Mouse (Mus musculus) liver, embryonic 14.5 days (tissue): Measurements from ENCODE around the gene Npr2.

Source experiments
- CTCF ChIP-seq: IDR thresholded peaks from 2 replicates; pipeline ENCODE4 v1.5.1; 2016; ENCODE audit warnings: antibody characterized with exemption, low read depth, control low read depth
- EP300 ChIP-seq: IDR thresholded peaks from 2 replicates; pipeline ENCODE4 v1.6.1; 2016; ENCODE audit warnings: antibody characterized with exemption, low read depth

DNA sequence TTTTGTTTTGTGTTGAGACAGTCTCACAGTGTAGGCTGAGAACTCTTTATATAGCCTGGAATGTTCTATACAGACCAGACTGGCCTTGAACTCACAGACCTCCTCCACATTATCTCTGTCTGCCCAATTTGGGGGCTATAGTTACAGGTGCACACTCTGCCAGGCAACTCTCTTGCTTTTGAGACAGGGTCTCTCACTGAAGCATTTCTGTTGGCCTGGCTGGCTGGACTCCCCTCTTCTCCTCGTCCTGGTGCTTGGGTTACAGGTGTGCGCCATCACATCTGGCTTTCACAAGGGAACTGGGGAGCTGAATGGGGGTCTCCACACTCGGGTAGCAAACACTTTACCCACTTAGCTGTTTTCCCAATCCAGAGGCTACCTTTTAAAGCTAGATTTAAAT, 39.8 kb upstream of the Npr2 start:
- TF ChIP-seq CTCF = no peak
- TF ChIP-seq EP300 = no peak
